Mouse (Mus musculus): Measurements from ENCODE around the gene Supt3.

The Supt3 gene

GRCm38 (mm10) chr17:44967186-44967585 is 190.2 kb downstream of the Supt3 start:
- no peak for DNase-seq (ENCODE audit: low spot score)

GRCm38 (mm10) chr17:44970255-44970654 is 193.3 kb downstream of the Supt3 start:
- DNase-seq (ENCODE audit: low spot score) = no peak

GRCm38 (mm10) chr17:44973489-44973888 is 196.5 kb downstream of the Supt3 start:
- DNase-seq (ENCODE audit: low spot score) = peak; percentile 48

- no peak for DNase-seq (ENCODE audit: low spot score)
These were observed 200.7 kb downstream of the Supt3 start for GRCm38 (mm10) chr17:44977690-44978089.

GRCm38 (mm10) chr17:44987964-44988363 is 211.0 kb downstream of the Supt3 start:
- DNase-seq (ENCODE audit: low spot score) = no peak

GRCm38 (mm10) chr17:45003311-45003710 is 226.4 kb downstream of the Supt3 start:
- no peak for DNase-seq (ENCODE audit: low spot score)

GRCm38 (mm10) chr17:45004477-45005170 is 227.7 kb downstream of the Supt3 start:
- DNase-seq (ENCODE audit: low spot score) = no peak

- no peak for DNase-seq (ENCODE audit: low spot score)
These were observed 230.5 kb downstream of the Supt3 start for GRCm38 (mm10) chr17:45007461-45007860.

- DNase-seq (ENCODE audit: low spot score) = no peak
These were observed 231.7 kb downstream of the Supt3 start for GRCm38 (mm10) chr17:45008663-45009062.

GRCm38 (mm10) chr17:45010409-45010808 is 233.5 kb downstream of the Supt3 start:
- no peak for DNase-seq (ENCODE audit: low spot score)

- DNase-seq (ENCODE audit: low spot score) = no peak
These were observed 239.8 kb downstream of the Supt3 start for GRCm38 (mm10) chr17:45016746-45017145.

GRCm38 (mm10) chr17:45020155-45020930 is 243.4 kb downstream of the Supt3 start:
- no peak for DNase-seq (ENCODE audit: low spot score)

GRCm38 (mm10) chr17:45028441-45028840 is 251.5 kb downstream of the Supt3 start:
- peak; percentile 21 for DNase-seq (ENCODE audit: low spot score)

GRCm38 (mm10) chr17:45029106-45029505 is 252.2 kb downstream of the Supt3 start:
- no peak for DNase-seq (ENCODE audit: low spot score)

- no peak for DNase-seq (ENCODE audit: low spot score)
These were observed 255.3 kb downstream of the Supt3 start for GRCm38 (mm10) chr17:45032209-45032608.

- peak; percentile 44 for DNase-seq (ENCODE audit: low spot score)
These were observed 256.7 kb downstream of the Supt3 start for GRCm38 (mm10) chr17:45033617-45034016.

- DNase-seq (ENCODE audit: low spot score) = no peak
These were observed 264.1 kb downstream of the Supt3 start for GRCm38 (mm10) chr17:45041084-45041483.

- DNase-seq (ENCODE audit: low spot score) = no peak
These were observed 268.9 kb downstream of the Supt3 start for GRCm38 (mm10) chr17:45045804-45046203.

- no peak for DNase-seq (ENCODE audit: low spot score)
These were observed 269.6 kb downstream of the Supt3 start for GRCm38 (mm10) chr17:45046583-45046982.

GRCm38 (mm10) chr17:45047236-45047635 is 270.3 kb downstream of the Supt3 start:
- DNase-seq (ENCODE audit: low spot score) = no peak

- DNase-seq (ENCODE audit: low spot score) = no peak
These were observed 275.0 kb downstream of the Supt3 start for GRCm38 (mm10) chr17:45051971-45052370.

GRCm38 (mm10) chr17:45053371-45053770 is 276.4 kb downstream of the Supt3 start:
- DNase-seq (ENCODE audit: low spot score) = no peak

GRCm38 (mm10) chr17:45054526-45054925 is 277.6 kb downstream of the Supt3 start:
- DNase-seq (ENCODE audit: low spot score) = no peak

All from embryo, embryonic 10.5 days (tissue).